Mouse (Mus musculus) neural tube, embryonic 13.5 days (tissue): ENCODE data around the gene Spon1. TPM values are rescaled to one million over a fixed set of nuclear protein-coding genes. Genes with fewer than 3 reads are reported as not detected.

Experiments
- ATAC-seq: fragments of 200-750 bp; cut with Nextera tagmentation; 2 replicates; pipeline ENCODE4 v1.8.0; 2017; ENCODE audit warnings: low read depth, mild to moderate bottlenecking, moderate TSS enrichment, moderate library complexity
- H3K27ac ChIP-seq: fragments of 300-500 bp; sonication (generic); replicated peaks from 2 replicates; pipeline ENCODE4 v1.5.1; 2015; ENCODE audit warnings: moderate library complexity, mild to moderate bottlenecking, inconsistent platforms
- H3K27me3 ChIP-seq: fragments of 300-500 bp; sonication (generic); 2 replicates; pipeline ENCODE4 v1.6.1; 2015; ENCODE audit warnings: mild to moderate bottlenecking, inconsistent platforms
- H3K36me3 ChIP-seq: fragments of 300-500 bp; sonication (generic); 2 replicates; pipeline ENCODE4 v1.6.1; 2015; ENCODE audit warnings: mild to moderate bottlenecking, inconsistent platforms
- H3K4me1 ChIP-seq: fragments of 300-500 bp; sonication (generic); replicated peaks from 2 replicates; pipeline ENCODE4 v1.6.1; 2015; ENCODE audit warnings: inconsistent platforms
- H3K4me2 ChIP-seq: fragments of 300-500 bp; sonication (generic); 2 replicates; pipeline ENCODE4 v1.6.1; 2015; ENCODE audit warnings: inconsistent platforms, mild to moderate bottlenecking, moderate library complexity
- H3K4me3 ChIP-seq: fragments of 300-500 bp; sonication (generic); 2 replicates; pipeline ENCODE4 v1.5.1; 2015; ENCODE audit warnings: mild to moderate bottlenecking, inconsistent platforms
- H3K9ac ChIP-seq: fragments of 300-500 bp; sonication (generic); 2 replicates; pipeline ENCODE4 v1.6.1; 2015; ENCODE audit warnings: moderate library complexity, mild to moderate bottlenecking, inconsistent platforms
- H3K9me3 ChIP-seq: fragments of 300-500 bp; sonication (generic); 2 replicates; pipeline ENCODE4 v1.6.1; 2016; ENCODE audit warnings: inconsistent platforms
- WGBS: fragments of 180-500 bp; shearing (Covaris S2); methylation state at CpG from one replicate; pipeline ENCODE4 v1.1.7; 2015; 5-methylcytosine and 5-hydroxymethylcytosine counted together
- polyA plus RNA-seq: library from polyadenylated mRNA; unstranded; fragments of >200 nt; fragmentation: Nextera tagmentation; extraction: Ambion mirVana; gene quantifications from 2 replicates; pipeline ENCODE4 v1.2.1, GENCODE M21; 2015

Spon1 gene
- polyA plus RNA-seq, 1 experiment from 2014 or later: 93.0 TPM

DNA sequence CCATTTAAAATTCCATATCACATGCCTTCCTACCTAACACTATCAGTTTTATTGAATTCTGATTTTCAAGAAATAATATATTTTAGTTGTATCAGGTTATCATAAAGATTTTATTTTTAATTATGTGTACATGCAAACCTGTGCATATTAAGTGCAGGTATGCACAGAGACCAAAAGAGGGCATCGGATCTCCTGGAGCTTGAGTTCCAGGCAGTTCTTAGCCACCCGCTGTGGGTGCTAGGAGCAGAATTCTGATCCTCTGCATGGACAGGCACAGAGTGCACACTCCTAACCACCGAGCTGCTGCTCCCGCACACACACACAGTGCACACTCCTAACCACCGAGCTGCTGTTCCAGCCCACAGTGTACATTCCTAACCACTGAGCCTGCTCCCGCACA is 294.6 kb downstream of the Spon1 start:
- H3K27ac ChIP-seq: no peak overlapping the region
- peaks cover 19% of the 10 kb centered on the region for H3K4me1 ChIP-seq
- no peaks in the 10 kb centered on the region for H3K36me3 ChIP-seq
- WGBS: 92% methylated on average over 6 of the region's 6 CpGs
- H3K4me3 ChIP-seq: no peak overlapping the region
- no peaks in the 10 kb centered on the region for H3K27me3 ChIP-seq
- no peak for ATAC-seq
- no peaks in the 10 kb centered on the region for H3K9me3 ChIP-seq
- no peak overlapping the region for H3K4me2 ChIP-seq
- no peak overlapping the region for H3K9ac ChIP-seq

DNA sequence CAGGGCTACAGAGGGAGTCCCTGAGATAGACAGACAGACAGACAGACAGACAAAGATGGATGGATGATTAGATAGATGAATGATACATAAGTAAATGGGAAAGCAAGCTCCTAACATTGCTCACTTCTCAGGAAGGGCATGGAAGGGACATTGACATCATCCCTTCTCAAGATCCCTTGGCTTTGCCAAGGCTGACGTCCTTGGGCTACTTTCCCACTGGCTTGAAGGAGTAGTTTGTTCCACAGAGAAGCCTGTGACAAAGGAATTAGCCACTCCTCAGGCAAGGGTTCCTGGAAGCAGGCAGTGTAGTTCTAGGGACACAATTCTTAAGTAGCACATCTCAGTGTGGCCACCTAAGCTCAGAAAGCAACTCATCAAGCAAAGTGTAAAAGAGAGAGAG is 296.7 kb downstream of the Spon1 start:
- ATAC-seq: no peak
- WGBS: 84% methylated on average over 1 of the region's 1 CpGs
- Histone ChIP-seq H3K4me2 (no peak overlapping the region), H3K27ac (no peak overlapping the region), H3K27me3 (no peaks in the 10 kb centered on the region), H3K9me3 (no peaks in the 10 kb centered on the region), H3K4me3 (no peak overlapping the region), H3K4me1 (peaks cover 26% of the 10 kb centered on the region), H3K9ac (no peak overlapping the region), H3K36me3 (no peaks in the 10 kb centered on the region)

DNA sequence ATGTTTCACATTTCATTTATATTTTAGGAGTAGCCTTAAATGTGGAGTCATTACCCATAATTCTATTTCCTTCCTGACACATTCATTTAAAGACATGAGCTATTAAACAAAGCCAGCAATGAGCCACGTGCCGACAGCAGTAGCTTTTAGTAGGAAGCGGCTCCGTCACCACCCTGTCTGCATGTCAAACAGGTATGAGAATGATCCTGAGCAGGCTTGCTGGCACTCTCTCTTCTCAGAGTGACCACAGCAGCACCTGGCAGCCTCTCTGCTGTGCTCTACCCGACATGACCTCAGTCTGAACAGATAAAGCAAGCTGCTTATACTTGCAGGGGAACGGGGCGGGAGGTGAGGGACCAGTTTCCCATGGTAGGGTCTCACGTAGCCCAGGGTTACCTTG is 297.7 kb downstream of the Spon1 start:
- Histone ChIP-seq H3K27me3 (no peaks in the 10 kb centered on the region), H3K4me1 (peaks cover 26% of the 10 kb centered on the region), H3K9me3 (no peaks in the 10 kb centered on the region), H3K4me2 (no peak overlapping the region), H3K9ac (no peak overlapping the region), H3K27ac (no peak overlapping the region), H3K4me3 (no peak overlapping the region), H3K36me3 (no peaks in the 10 kb centered on the region)
- ATAC-seq: no peak
- WGBS: 68% methylated on average over 8 of the region's 8 CpGs

DNA sequence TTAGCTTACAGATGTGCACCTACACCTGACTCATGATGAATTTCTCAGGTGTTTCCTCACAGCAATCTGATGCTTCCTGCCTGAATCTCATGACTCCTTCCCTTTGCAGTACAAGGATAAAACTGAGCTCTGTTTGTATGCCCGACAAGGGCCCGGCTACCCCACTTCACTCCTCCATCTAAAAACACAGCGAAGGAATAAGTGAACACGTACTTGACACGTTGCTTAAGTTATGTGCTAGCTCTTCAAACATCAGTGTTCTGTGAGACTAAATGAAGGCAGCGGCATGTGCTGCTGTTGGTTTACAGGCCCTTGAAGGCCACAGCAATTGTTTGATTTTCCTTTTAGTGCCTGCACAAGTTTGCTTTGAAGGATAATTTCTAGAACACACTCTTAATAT is 298.2 kb downstream of the Spon1 start:
- Histone ChIP-seq H3K4me2 (no peak overlapping the region), H3K9ac (no peak overlapping the region), H3K9me3 (no peaks in the 10 kb centered on the region), H3K27me3 (no peaks in the 10 kb centered on the region), H3K4me1 (peaks cover 26% of the 10 kb centered on the region), H3K4me3 (no peak overlapping the region), H3K27ac (no peak overlapping the region), H3K36me3 (no peaks in the 10 kb centered on the region)
- no peak for ATAC-seq
- 88% methylated on average over 6 of the region's 6 CpGs for WGBS

DNA sequence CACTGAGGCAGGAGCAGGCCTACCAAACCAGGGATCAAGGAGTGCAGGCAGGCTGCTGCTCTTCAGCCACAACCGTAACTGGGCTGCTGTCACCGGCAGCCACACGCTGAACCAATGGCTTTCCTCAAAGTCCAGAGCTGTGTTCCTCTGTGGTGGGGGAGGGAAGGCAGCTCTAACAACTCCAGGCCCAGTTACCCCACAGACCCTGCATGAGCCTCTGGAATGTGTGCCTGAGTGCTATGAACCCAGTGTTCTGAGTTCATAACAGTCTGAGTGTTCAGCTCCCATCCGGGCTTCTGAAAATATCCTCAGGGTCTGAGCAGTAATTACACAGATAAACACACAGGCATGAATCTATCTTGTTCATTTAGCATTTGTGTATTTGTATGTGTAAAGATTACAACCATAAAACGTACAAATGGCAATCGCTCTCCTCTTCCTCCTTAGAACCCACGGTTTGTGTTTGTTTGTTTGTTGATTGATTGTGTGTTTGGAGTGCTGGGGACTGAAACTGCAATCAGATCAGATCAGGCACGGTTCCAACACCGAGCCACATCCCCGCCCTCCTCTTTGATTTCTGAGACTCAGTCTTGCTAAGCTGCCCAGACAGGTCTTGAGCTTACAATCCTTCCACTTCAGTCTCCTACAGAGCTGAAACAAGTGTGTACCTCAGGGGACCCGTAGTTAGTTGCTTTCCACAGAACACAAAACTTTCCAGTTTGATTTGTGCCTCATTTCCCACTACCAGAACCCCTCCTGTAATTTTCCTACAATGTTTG is 299.8 kb downstream of the Spon1 start:
- Histone ChIP-seq H3K27ac (no peak overlapping the region), H3K36me3 (no peaks in the 10 kb centered on the region), H3K9me3 (no peaks in the 10 kb centered on the region), H3K4me3 (no peak overlapping the region), H3K4me2 (no peak overlapping the region), H3K27me3 (no peaks in the 10 kb centered on the region), H3K4me1 (peaks cover 26% of the 10 kb centered on the region), H3K9ac (0 out of 2 replicates have a peak overlapping the region, but pooled peaks have one; percentile 12)
- WGBS: 36% methylated on average over 11 of the region's 11 CpGs
- 0 out of 2 replicates have a peak, but pooled peaks have one; percentile 20 for ATAC-seq

DNA sequence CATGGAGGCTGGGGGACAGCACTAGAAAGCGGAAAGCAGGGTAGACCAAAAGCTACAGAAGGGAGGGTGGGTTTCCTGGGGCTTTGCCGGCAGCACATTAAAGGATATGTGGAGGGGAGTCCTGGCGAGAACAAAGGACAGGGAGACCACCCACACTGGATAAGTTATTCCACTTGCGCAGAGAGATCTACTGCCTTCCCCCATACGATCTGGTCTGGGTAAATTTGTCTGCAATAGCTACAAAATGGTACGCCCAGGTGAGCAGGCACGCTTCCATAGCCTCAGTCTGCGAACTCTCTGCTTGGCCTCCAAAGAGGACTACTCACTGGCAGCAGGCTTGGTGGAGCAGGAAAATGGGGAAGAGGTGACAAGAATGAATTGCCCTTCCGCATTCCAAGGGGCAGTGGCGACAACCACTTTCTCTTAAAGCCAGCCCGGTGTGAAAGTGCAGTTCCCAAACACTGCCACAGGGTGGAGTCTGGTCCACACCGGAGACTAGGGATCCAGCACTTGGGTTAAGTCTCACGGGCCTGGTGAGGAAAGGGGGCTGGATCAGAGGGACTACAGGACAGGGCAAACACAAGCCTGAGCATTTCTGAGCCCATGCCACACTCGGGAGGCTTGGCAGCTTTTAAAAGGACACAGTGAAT is 300.9 kb downstream of the Spon1 start:
- peak; percentile 61 for ATAC-seq
- Histone ChIP-seq H3K4me3 (peak overlapping the region; percentile 25), H3K27me3 (no peaks in the 10 kb centered on the region), H3K36me3 (no peaks in the 10 kb centered on the region), H3K4me2 (peak overlapping the region; percentile 54), H3K4me1 (peaks cover 31% of the 10 kb centered on the region), H3K27ac (no peak overlapping the region), H3K9me3 (no peaks in the 10 kb centered on the region), H3K9ac (peak overlapping the region; percentile 42; the same call in 1 of the 2 replicates)
- 5% methylated on average over 14 of the region's 14 CpGs for WGBS

DNA sequence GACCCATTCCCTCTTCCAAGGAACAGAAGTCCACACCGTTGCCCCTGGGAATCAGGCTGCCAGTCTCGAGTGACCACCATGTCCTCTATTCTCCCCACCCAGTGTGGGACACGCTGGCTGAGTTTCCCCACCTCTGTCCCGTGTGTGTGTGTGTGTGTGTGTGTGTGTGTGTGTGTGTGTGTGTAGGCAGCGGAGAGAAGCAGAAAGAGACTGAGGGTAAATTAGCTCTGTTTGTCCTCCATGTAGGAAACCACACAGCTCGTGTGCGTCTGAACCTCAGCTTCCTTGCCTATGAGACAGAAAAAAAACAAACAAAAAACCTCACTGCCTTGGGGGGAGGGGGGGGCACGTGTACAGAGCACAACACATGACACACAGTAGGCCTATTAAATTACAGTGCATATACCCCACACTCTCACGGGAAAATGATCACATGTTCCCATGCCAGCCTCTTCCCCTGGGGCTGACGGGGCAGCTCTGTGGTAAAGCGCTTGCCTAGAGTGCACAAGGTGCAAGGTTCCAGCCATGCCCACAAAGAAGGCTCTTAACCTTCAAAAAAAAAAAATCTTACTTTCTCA is 303.2 kb downstream of the Spon1 start:
- Histone ChIP-seq H3K9ac (no peak overlapping the region), H3K4me1 (peaks cover 35% of the 10 kb centered on the region), H3K9me3 (no peaks in the 10 kb centered on the region), H3K27me3 (no peaks in the 10 kb centered on the region), H3K4me3 (no peak overlapping the region), H3K36me3 (no peaks in the 10 kb centered on the region), H3K27ac (no peak overlapping the region), H3K4me2 (no peak overlapping the region)
- 79% methylated on average over 11 of the region's 11 CpGs for WGBS
- no peak for ATAC-seq

DNA sequence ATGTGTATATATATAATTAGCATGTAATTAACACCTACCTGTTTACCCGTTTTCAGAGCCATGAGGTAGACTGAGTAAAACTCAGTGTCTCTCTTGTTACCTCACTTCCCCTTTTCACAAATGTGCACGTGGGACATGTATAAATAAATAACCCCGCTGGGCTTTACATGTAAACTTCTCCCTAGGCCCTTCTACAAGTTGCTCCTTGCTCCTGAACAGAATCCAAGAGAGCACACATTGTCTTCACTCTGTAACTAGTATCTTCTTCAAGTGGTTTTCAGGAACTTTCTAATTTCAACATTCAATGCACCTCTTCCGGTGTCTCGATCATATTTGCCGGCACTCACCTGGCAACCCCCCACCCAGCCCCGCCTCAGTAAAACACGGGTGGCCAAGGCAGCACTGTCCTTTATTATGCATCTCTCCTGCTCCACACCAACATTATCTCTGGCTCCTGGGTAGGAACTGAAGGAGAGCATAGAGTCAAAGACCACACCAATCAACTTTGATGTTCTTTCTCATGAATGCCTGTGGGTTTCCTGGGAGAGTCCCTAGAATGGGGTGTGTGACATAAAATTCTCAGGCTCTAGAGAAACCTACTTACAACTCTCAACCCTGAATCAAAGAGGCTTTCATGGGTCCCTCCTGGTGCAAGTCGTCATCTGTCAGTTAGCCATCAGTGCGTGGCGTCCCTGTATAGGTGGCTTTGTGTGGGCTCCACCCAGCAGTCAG is 304.1 kb downstream of the Spon1 start:
- WGBS: 89% methylated on average over 11 of the region's 11 CpGs
- Histone ChIP-seq H3K4me1 (peaks cover 35% of the 10 kb centered on the region), H3K9me3 (no peaks in the 10 kb centered on the region), H3K4me2 (no peak overlapping the region), H3K27me3 (no peaks in the 10 kb centered on the region), H3K36me3 (no peaks in the 10 kb centered on the region), H3K4me3 (no peak overlapping the region), H3K9ac (no peak overlapping the region), H3K27ac (no peak overlapping the region)
- ATAC-seq: no peak

DNA sequence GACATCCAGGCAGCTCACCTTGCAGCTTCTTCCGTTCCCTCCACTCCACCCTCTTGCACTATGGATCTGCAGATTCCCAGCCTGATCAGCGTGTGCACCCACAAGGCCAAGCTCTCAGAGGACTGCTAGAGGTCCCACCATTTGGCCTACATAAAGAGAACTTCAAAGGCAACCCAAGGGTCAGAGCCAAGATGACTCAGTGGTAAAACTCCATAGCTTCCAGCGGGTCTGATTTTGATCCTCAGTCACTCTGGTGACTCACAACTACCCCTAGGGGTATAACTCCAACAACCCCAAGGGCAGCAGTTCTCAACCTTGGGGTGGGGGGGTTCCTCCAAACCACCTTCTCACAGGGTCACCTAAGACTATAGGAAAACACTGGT is 304.7 kb downstream of the Spon1 start:
- Histone ChIP-seq H3K36me3 (no peaks in the 10 kb centered on the region), H3K9ac (no peak overlapping the region), H3K9me3 (no peaks in the 10 kb centered on the region), H3K27ac (no peak overlapping the region), H3K4me1 (peaks cover 30% of the 10 kb centered on the region), H3K4me3 (no peak overlapping the region), H3K4me2 (no peak overlapping the region), H3K27me3 (no peaks in the 10 kb centered on the region)
- ATAC-seq: no peak
- 79% methylated on average over 3 of the region's 3 CpGs for WGBS

DNA sequence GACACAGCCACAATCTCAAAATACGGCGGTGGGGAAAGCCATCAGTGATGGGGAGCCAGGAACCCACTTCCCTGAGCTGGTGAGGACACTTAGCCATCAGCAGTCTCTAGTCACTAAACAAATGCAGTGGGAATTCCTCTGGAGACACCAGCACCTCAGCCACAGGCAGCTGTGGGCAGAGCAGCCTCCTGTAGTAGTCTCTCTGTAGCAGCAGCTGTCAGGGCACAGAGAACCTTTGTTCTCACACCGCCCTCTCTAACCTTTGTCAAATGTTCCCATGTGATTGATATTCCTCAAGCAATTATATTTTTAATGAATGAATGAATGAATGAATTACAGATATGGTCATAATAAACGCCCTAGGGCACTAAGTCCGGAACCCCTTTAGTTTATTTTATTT is 305.6 kb downstream of the Spon1 start:
- peaks cover 21% of the 10 kb centered on the region for H3K4me1 ChIP-seq
- H3K9me3 ChIP-seq: no peaks in the 10 kb centered on the region
- H3K27me3 ChIP-seq: no peaks in the 10 kb centered on the region
- 70% methylated on average over 5 of the region's 5 CpGs for WGBS
- no peak overlapping the region for H3K27ac ChIP-seq
- no peak overlapping the region for H3K9ac ChIP-seq
- H3K4me2 ChIP-seq: no peak overlapping the region
- H3K4me3 ChIP-seq: no peak overlapping the region
- H3K36me3 ChIP-seq: no peaks in the 10 kb centered on the region
- ATAC-seq: no peak

DNA sequence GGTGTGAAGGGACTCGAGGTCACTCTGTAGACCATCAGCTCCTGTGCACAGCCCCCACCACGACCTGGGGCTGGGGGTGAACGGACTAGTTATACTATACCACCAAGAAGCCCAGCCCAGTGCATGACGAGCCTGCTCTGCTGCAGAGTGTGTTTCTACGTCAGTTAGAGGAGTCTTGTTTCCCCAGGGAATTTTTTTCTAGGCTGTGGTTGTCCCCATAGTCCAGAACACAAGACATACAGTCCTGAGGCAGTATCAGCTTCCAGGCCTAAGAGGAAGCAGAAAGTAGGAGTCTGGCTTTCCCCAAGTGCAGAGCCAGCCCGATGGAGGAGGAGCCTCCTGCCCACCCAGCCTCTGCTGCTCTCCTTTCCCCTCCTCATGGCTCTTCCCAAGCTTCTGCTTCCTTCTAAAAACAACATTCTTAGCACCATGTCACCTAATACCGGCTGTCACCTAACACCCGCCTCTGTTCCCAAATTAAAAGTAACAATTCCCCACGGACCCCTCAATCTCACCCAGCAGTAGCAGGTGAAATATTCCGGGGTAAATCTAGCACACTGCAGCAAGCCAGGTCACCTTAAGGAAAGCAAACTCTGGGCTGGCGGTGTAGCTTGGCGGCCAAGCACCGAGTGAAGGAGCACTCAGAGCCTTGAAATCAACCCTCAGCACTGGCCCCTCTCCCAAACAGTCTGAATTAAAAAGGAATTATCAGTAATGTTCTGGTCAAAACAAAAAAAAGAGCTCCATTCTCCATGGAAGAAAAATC is 306.2 kb downstream of the Spon1 start:
- H3K9me3 ChIP-seq: no peaks in the 10 kb centered on the region
- H3K4me3 ChIP-seq: no peak overlapping the region
- 41% methylated on average over 13 of the region's 13 CpGs for WGBS
- ATAC-seq: no peak
- H3K4me2 ChIP-seq: no peak overlapping the region
- no peaks in the 10 kb centered on the region for H3K27me3 ChIP-seq
- no peaks in the 10 kb centered on the region for H3K36me3 ChIP-seq
- no peak overlapping the region for H3K27ac ChIP-seq
- no peak overlapping the region for H3K9ac ChIP-seq
- H3K4me1 ChIP-seq: peaks cover 15% of the 10 kb centered on the region
